ENCODE assay signal across 8 mouse cellular contexts in the genomic region with DNA sequence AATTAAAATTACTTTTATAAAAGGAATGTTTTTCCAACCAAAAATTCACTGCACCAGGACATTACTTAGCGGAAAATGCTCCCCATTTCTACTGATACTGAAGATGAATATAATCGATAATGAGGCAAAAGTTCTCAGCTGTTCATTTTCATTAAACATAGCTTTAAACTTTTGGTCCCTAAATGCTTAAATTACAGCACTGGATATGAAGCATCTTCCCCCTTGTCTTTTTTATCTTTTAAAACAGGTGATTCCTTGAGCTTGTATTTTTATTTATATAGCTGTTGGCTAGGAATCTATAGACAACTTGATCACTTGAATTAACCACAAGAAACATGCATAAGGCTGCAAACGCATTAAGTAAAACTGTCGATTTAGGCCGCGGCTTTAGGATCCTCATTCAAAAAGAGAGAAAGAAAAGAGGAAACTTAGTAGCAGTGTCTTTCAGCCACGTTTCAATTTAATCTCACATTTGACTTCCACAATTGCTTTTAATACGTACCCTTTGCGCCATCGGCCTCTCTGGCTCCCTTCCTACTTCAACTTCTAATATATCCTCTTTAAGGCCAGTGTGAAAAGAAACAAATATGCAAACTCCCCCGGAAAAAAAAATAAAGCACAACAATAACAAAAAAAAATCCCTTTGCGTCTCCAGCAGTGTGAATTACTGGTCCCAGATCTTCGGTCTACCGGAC. TPM values are rescaled to one million over a fixed set of nuclear protein-coding genes. Genes with fewer than 3 reads are reported as not detected.
DNase-seq lines count a peak whose midpoint lies in the region; ATAC-seq lines count a peak whose summit lies in the region.

No protein-coding gene starts in this region.

- peaks cover 2% of the 10 kb centered on the region; the same call in 1 of the 2 replicates for H3K36me3 ChIP-seq in heart, embryonic 11.5 days (ENCODE audit: control insufficient read depth, insufficient read depth, low read length)
- H3K36me3 ChIP-seq in hindbrain, embryonic 11.5 days (ENCODE audit: control insufficient read depth, insufficient read depth, low read length): peaks cover 2% of the 10 kb centered on the region; the same call in 1 of the 2 replicates
- no peaks in the 10 kb centered on the region for H3K36me3 ChIP-seq in midbrain, embryonic 12.5 days

- H3K4me2 ChIP-seq in heart, embryonic 11.5 days: peak overlapping the region; percentile 81
- peak overlapping the region; percentile 85 for H3K4me2 ChIP-seq in hindbrain, embryonic 11.5 days (replicated peaks; ENCODE audit: low read depth, low read length)
- H3K4me2 ChIP-seq in midbrain, embryonic 12.5 days (replicated peaks): peak overlapping the region; percentile 91

- H3K9me3 ChIP-seq in heart, embryonic 11.5 days (replicated peaks; ENCODE audit: control insufficient read depth, low read length): no peaks in the 10 kb centered on the region
- no peaks in the 10 kb centered on the region for H3K9me3 ChIP-seq in hindbrain, embryonic 11.5 days (ENCODE audit: control insufficient read depth, low read length)
- no peaks in the 10 kb centered on the region for H3K9me3 ChIP-seq in midbrain, embryonic 12.5 days

- peak overlapping the region; percentile 70 for H3K4me3 ChIP-seq in heart, embryonic 11.5 days (ENCODE audit: low read depth, low read length)
- H3K4me3 ChIP-seq in hindbrain, embryonic 11.5 days (ENCODE audit: low read depth, low read length): peak overlapping the region; percentile 88
- peak overlapping the region; percentile 69 for H3K4me3 ChIP-seq in midbrain, embryonic 12.5 days

- ATAC-seq in heart, embryonic 11.5 days (replicated peaks; ENCODE audit: insufficient number of reproducible peaks, low FRiP score, low TSS enrichment): no peak
- no peak for ATAC-seq in hindbrain, embryonic 11.5 days (ENCODE audit: low FRiP score)
- ATAC-seq in midbrain, embryonic 12.5 days (ENCODE audit: low FRiP score, low read depth): no peak

- DNase-seq in heart, adult 8-10 months (ENCODE audit: low spot score): no peak
- DNase-seq in MN1 (ENCODE audit: low spot score) (peak; percentile 39), adipocyte (ENCODE audit: low spot score) (no peak)
- DNase-seq in hindbrain, embryonic 11.5 days (ENCODE audit: low spot score): peak; percentile 55
- no peak for DNase-seq in cerebellum, postnatal 4 days (ENCODE audit: low spot score in 2 of 2)
- no peak for DNase-seq in right cerebral cortex, postnatal 25 days

- H3K27me3 ChIP-seq in heart, embryonic 11.5 days (ENCODE audit: control insufficient read depth, insufficient read depth, low read length): no peaks in the 10 kb centered on the region
- H3K27me3 ChIP-seq in hindbrain, embryonic 11.5 days (ENCODE audit: control insufficient read depth, insufficient read depth, low read length): no peaks in the 10 kb centered on the region
- peaks cover 23% of the 10 kb centered on the region for H3K27me3 ChIP-seq in midbrain, embryonic 12.5 days

- WGBS in heart, embryonic 11.5 days (ENCODE audit: insufficient replicate concordance): under 1% methylated on average over 14 of the region's 14 CpGs
- WGBS in hindbrain, embryonic 11.5 days: under 1% methylated on average over 14 of the region's 14 CpGs
- under 1% methylated on average over 14 of the region's 14 CpGs for WGBS in midbrain, embryonic 12.5 days

- H3K27ac ChIP-seq in heart, embryonic 11.5 days (ENCODE audit: low read depth, low read length): peak overlapping the region; percentile 100
- peak overlapping the region; percentile 99 for H3K27ac ChIP-seq in hindbrain, embryonic 11.5 days (ENCODE audit: low read depth, low read length)
- H3K27ac ChIP-seq in midbrain, embryonic 12.5 days (replicated peaks): peak overlapping the region; percentile 98

- peaks cover 23% of the 10 kb centered on the region for H3K4me1 ChIP-seq in heart, embryonic 11.5 days (ENCODE audit: control insufficient read depth, insufficient read depth, low read length)
- H3K4me1 ChIP-seq in hindbrain, embryonic 11.5 days (replicated peaks; ENCODE audit: control insufficient read depth, insufficient read depth, low read length): peaks cover 8% of the 10 kb centered on the region
- H3K4me1 ChIP-seq in midbrain, embryonic 12.5 days: peaks cover 45% of the 10 kb centered on the region

- peak overlapping the region; percentile 100 for H3K9ac ChIP-seq in heart, embryonic 11.5 days (ENCODE audit: low read depth, low read length)
- H3K9ac ChIP-seq in hindbrain, embryonic 11.5 days (ENCODE audit: low read depth, low read length): peak overlapping the region; percentile 100
- H3K9ac ChIP-seq in midbrain, embryonic 12.5 days (replicated peaks): peak overlapping the region; percentile 95

RNA-seq across cellular contexts. Expression of gene Meis1, which starts 0.9 kb away (rescaled TPM):
- 72.8 and 89.0 TPM in 2 replicates for polyA plus RNA-seq in heart, embryonic 11.5 days (2014; fragmentation: Nextera tagmentation; extraction: Ambion mirVana)
- total RNA-seq in heart, adult 8-10 months (2022): 10 to 100 TPM; 27.9 to 32.8 (median 30.9) TPM
- polyA plus RNA-seq in hindbrain, embryonic 11.5 days (2014; fragmentation: Nextera tagmentation; extraction: Ambion mirVana): 132 and 149 TPM in 2 replicates
- polyA plus RNA-seq in midbrain, embryonic 12.5 days (2016; fragmentation: Nextera tagmentation; extraction: Ambion mirVana): 40.5 and 44.8 TPM in 2 replicates

Comparison
In these comparisons a context has a peak if more than half of its experiments do, and no peak if none do; other contexts are left out.
1. DNase-seq: peak in MN1 (single experiment) and hindbrain, embryonic 11.5 days (single experiment); none in heart, adult 8-10 months (single experiment), cerebellum, postnatal 4 days (0 of 2), right cerebral cortex, postnatal 25 days (single experiment) and adipocyte (single experiment).
2. Peak in every context shown above with its lines, with median percentiles within 50 percentile points of each other: H3K27ac ChIP-seq, H3K4me2 ChIP-seq, H3K4me3 ChIP-seq and H3K9ac ChIP-seq.